Mouse (Mus musculus): Measurements from ENCODE around the gene Slc25a42.

Gene Slc25a42

GRCm38 (mm10) chr8:70173320-70173719 is 38.8 kb downstream of the Slc25a42 start:
- in situ Hi-C loops (cut with MboI; ENCODE audit: unreplicated experiment in 2 of 2), result no loop called here

- in situ Hi-C loops (cut with MboI; ENCODE audit: unreplicated experiment in 2 of 2), result no loop called here
Observed at GRCm38 (mm10) chr8:70172043-70172681, 39.9 kb downstream of the Slc25a42 start, which contains the start of gene Tmem161a. Gene Tmem161a (plus strand): TSS chr8:70172356.

- in situ Hi-C loops (cut with MboI; ENCODE audit: unreplicated experiment in 2 of 2), result no loop called here
Observed at GRCm38 (mm10) chr8:70171240-70171639, 40.9 kb downstream of the Slc25a42 start.

GRCm38 (mm10) chr8:70170748-70171147 is 41.4 kb downstream of the Slc25a42 start:
- in situ Hi-C loops (cut with MboI; ENCODE audit: unreplicated experiment in 2 of 2), result no loop called here

GRCm38 (mm10) chr8:70170116-70170515 is 42.0 kb downstream of the Slc25a42 start:
- in situ Hi-C loops (cut with MboI; ENCODE audit: unreplicated experiment in 2 of 2), result no loop called here

- in situ Hi-C loops (cut with MboI; ENCODE audit: unreplicated experiment in 2 of 2), result loop anchor here (5.0 to 10.0 kb wide), 4 partner anchors 54 to 249 kb away; no protein-coding TSS in a partner anchor
Observed at GRCm38 (mm10) chr8:70166504-70167110, 45.5 kb downstream of the Slc25a42 start.

- in situ Hi-C loops (cut with MboI; ENCODE audit: unreplicated experiment in 2 of 2), result loop anchor here (5.0 to 10.0 kb wide), 2 partner anchors 159 to 241 kb away; no protein-coding TSS in a partner anchor
Observed at GRCm38 (mm10) chr8:70163316-70163715, 48.8 kb downstream of the Slc25a42 start.

GRCm38 (mm10) chr8:70160015-70160414 is 52.1 kb downstream of the Slc25a42 start:
- in situ Hi-C loops (cut with MboI; ENCODE audit: unreplicated experiment in 2 of 2), result loop anchor here (5.0 to 10.0 kb wide), 2 partner anchors 155 to 238 kb away; no protein-coding TSS in a partner anchor

GRCm38 (mm10) chr8:70159211-70159610 is 52.9 kb downstream of the Slc25a42 start:
- in situ Hi-C loops (cut with MboI; ENCODE audit: unreplicated experiment in 2 of 2), result no loop called here

- in situ Hi-C loops (cut with MboI; ENCODE audit: unreplicated experiment in 2 of 2), result no loop called here
Observed at GRCm38 (mm10) chr8:70158069-70158853, 53.8 kb downstream of the Slc25a42 start.

GRCm38 (mm10) chr8:70157240-70157800 is 54.8 kb downstream of the Slc25a42 start:
- in situ Hi-C loops (cut with MboI; ENCODE audit: unreplicated experiment in 2 of 2), result no loop called here

GRCm38 (mm10) chr8:70152537-70153257 is 59.4 kb downstream of the Slc25a42 start:
- in situ Hi-C loops (cut with MboI; ENCODE audit: unreplicated experiment in 2 of 2), result no loop called here

GRCm38 (mm10) chr8:70150158-70150557 is 61.9 kb downstream of the Slc25a42 start:
- in situ Hi-C loops (cut with MboI; ENCODE audit: unreplicated experiment in 2 of 2), result no loop called here

- in situ Hi-C loops (cut with MboI; ENCODE audit: unreplicated experiment in 2 of 2), result no loop called here
Observed at GRCm38 (mm10) chr8:70147678-70148607, 64.2 kb downstream of the Slc25a42 start.

- in situ Hi-C loops (cut with MboI; ENCODE audit: unreplicated experiment in 2 of 2), result no loop called here
Observed at GRCm38 (mm10) chr8:70139981-70140380, 72.1 kb downstream of the Slc25a42 start.

- in situ Hi-C loops (cut with MboI; ENCODE audit: unreplicated experiment in 2 of 2), result no loop called here
Observed at GRCm38 (mm10) chr8:70139026-70139857, 72.9 kb downstream of the Slc25a42 start, which contains the start of the genes Rfxank, Borcs8 and Mef2b. Gene Rfxank (minus strand): TSS chr8:70139154. Gene Borcs8 (plus strand): TSS chr8:70139499. Gene Mef2b (plus strand): TSS chr8:70139711.

- in situ Hi-C loops (cut with MboI; ENCODE audit: unreplicated experiment in 2 of 2), result no loop called here
Observed at GRCm38 (mm10) chr8:70137890-70138289, 74.2 kb downstream of the Slc25a42 start.

- in situ Hi-C loops (cut with MboI; ENCODE audit: unreplicated experiment in 2 of 2), result no loop called here
Observed at GRCm38 (mm10) chr8:70136591-70136990, 75.5 kb downstream of the Slc25a42 start.

Data from v-Abl transformed pro-B cells (cell line).